Mouse (Mus musculus) right cerebral cortex, adult 2 months (tissue): ENCODE measurements around the gene Cenpv.

Source experiments
- DNase-seq, 2 experiments: peaks; one replicate each; pipeline ENCODE4 v3.0.0; 2021 to 2022; ENCODE audit warnings: low spot score in 2 of 2

The Cenpv gene

GRCm38 (mm10) chr11:62539089-62539890 is at the start of gene Cenpv:
TSS of gene Cenpv (minus strand) at chr11:62539261.
- peak; percentile 69 to 78 for DNase-seq

DNA sequence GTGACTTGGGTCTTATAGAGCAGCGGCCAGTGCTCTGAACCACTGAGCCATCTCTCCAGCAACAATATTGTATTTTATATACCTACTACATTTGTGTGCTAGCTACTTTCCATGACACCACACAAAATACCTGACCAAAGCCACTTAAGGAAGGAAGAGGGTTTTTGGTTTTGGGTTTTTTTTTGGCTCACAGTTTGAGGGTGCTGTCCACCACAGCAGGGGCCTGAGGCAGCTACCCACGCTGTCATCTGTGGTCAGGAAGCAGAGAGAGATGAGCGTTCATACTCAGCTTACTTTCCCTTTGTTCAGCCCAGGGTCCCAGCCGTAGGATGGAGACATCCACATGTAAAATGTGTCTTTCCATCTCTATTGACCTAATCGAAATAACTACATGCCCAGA is 48.0 kb upstream of the Cenpv start:
- no peak for DNase-seq

- DNase-seq, result no peak
Measured at GRCm38 (mm10) chr11:62584671-62585206, 45.7 kb upstream of the Cenpv start.

- no peak for DNase-seq
Measured at GRCm38 (mm10) chr11:62583031-62583430, 44.0 kb upstream of the Cenpv start.

GRCm38 (mm10) chr11:62576530-62577152 is 37.6 kb upstream of the Cenpv start:
- peak; percentile 41 to 47 for DNase-seq

GRCm38 (mm10) chr11:62575659-62576438 is 36.8 kb upstream of the Cenpv start:
- peak; percentile 72 to 74 for DNase-seq

DNA sequence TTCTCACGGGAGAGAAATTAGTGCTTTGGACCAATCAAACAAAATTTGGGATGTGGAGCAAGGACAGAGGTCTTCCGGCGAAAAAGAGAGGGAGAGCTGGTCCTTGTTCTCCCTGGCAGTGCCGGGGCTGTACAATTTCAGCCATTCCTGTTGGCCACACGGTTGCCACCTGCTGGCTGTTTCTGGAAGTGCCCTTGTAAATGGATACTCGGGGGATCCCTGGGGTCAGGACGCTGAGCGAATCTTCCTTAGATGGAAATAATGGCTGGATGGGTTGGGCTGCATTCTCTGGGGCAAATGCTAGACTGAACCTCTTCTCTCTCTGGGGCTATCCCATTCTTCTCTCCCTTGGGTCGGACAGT is 36.2 kb upstream of the Cenpv start:
- peak; percentile 92 to 93 for DNase-seq

DNA sequence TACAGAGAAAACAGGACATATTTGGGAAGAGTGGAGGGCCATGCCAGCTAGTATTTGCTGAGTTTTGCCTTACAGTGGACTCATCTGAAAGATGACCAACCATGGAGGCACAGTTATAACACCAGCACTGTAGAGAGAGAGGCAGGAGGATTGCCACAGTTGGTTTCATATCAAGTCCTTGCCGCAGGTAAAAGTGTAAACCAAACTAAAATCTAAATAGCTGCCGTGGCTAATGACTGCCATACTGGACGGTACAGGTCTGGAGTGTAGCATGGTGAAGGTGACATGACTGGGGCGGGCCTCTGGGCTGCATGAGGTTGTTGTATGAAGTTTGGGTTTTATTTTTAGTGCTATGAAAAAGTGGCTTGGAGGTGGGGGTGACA is 35.6 kb upstream of the Cenpv start:
- no peak for DNase-seq

- DNase-seq, result no peak
Measured at GRCm38 (mm10) chr11:62573959-62574702, 35.1 kb upstream of the Cenpv start, which contains the start of gene Trpv2. TSS of gene Trpv2 (plus strand) at chr11:62574486.

- no peak for DNase-seq
Measured at GRCm38 (mm10) chr11:62568300-62568699, 29.2 kb upstream of the Cenpv start.

DNA sequence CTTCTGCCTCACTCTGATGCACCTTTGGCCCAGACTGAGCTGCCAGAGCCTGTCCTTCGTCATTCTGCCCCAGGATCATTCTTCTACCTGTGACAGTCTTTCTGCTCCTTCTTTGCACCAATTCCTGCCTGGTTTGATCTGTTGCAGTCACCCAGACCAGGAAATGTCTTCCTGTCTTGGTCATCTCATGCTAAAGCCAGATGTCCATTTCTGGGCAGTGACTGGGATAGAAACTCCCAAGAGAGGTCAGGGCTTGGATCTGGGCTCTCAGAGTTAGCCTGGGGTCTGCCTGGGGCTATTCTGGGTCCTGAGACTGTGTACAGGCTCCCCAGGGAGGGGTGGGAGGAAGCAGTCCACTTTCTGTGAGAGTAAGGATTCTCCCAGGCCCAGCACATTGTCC is 27.1 kb upstream of the Cenpv start:
- DNase-seq, result no peak

GRCm38 (mm10) chr11:62565747-62566146 is 26.7 kb upstream of the Cenpv start:
- no peak for DNase-seq

DNA sequence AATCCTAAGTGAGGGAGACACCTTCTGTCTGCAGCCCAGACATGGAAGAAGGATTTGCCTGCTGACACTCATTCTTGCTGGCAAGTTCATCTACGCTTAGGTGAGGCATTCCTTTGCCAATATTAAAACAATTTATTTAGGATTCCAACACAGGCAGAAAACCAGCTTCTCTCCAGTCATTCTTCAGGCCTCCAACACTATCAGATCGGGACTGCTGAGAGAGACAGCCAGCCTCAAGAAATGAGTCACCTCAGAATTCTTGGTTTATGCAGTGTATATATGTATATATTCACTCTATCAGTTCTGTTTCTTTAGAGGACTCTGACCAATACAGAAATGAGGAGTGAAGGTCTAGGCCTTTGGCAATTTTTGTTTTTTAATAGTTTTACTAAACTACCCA is 24.5 kb upstream of the Cenpv start:
- no peak for DNase-seq

- no peak for DNase-seq
Measured at GRCm38 (mm10) chr11:62560463-62561016, 21.5 kb upstream of the Cenpv start.

GRCm38 (mm10) chr11:62558961-62559646 is 20.0 kb upstream of the Cenpv start:
- DNase-seq, result no peak

DNA sequence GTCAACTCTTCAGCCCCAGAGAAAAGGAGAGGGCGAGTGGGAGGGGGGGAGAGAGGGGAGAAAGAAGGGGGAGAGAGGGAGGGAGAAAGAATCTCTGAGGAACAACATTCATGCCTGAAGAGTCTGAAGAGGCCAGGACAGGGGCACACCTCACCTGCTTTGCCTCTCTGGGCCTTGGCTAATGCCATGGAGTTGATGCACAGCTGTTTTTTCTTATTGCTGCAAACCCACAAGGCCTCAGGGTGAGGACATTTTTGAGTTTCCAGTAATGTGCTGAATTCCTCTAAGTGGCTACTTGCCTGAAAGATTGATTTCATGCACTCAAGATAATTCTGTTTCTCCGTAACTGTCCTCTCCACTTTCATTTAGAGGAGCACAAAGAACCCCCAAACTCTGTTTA is 19.1 kb upstream of the Cenpv start:
- DNase-seq, result no peak

DNA sequence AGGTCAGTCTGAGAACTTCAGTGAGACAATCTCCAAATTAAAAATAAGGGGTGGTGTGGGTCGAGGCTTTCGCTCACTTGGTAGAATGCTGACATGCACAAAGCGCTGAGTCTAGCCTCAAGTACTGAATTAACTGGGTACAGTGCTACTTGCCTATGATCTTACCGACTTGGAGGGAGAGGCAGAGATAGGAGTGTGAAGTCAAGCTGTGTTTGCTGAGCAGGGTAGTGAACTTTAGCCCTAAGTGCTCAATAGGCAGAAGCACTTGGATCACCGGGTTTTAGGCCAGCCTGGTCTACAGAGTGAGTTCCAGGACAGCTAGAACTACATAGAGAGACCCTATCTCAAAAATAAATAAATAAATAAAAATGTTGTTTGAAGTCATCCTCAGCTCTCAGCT is 18.1 kb upstream of the Cenpv start:
- DNase-seq, result no peak

DNA sequence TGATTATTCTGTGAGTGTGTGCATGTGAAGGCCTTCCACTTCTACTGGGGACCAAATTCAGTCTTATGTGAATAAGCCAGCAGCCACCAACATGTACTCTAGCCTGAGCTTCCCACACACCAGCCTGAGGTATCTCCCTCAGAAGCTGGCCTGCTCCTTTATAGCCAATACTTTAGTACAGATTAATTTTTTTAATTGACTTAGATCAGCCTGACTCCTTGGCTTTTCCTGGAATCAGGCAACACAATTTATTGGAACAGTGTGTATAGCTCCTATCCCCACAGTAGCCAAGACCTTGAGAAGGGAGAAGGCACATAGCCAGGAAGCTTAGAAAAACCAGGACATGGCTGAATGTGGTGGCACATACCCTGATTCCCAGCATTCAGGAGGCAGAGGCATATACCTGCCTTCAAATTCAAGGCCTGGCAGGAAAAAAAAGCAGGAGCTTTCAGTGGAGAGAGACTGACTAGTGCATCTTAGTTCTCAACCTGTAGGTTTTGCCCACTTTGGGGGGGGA is 16.9 kb upstream of the Cenpv start:
- no peak for DNase-seq

- DNase-seq, result no peak
Measured at GRCm38 (mm10) chr11:62554934-62555517, 16.0 kb upstream of the Cenpv start.
